Comparison of ENCODE assay signal across 8 mouse cellular contexts in the genomic region with DNA sequence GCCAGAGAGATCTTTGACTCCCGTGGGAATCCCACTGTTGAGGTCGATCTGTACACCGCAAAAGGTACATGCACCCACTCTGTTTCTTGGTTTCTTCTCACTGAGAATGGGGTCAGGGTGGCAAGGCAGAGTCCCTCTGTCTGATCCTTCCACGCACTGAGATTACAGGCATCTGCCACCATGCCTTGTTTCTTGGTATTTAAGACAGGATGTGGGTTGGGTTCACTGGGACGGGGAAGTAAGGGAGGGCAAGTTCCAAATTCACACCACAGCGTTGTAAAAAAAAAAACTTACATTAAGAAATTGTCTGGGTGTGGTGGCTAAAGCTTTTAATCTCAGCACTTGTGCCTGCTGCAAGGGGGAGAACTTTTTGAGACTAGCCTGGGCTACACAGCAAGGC. TPM values are rescaled to one million over a fixed set of nuclear protein-coding genes. Genes with fewer than 3 reads are reported as not detected.
DNase-seq lines count a peak whose midpoint lies in the region; ATAC-seq and TF ChIP-seq lines count a peak whose summit lies in the region.

No protein-coding gene starts in this region.

- H3K4me1 ChIP-seq in G1E (ENCODE audit: insufficient read depth, low read depth, low read length): peaks cover 75% of the 10 kb centered on the region
- peaks cover 70% of the 10 kb centered on the region for H3K4me1 ChIP-seq in hindbrain, embryonic 13.5 days (replicated peaks)
- peaks cover 47% of the 10 kb centered on the region for H3K4me1 ChIP-seq in midbrain, embryonic 13.5 days (replicated peaks)

- H3K4me2 ChIP-seq in hindbrain, embryonic 13.5 days: peak overlapping the region; percentile 83
- peak overlapping the region; percentile 93 for H3K4me2 ChIP-seq in midbrain, embryonic 13.5 days (replicated peaks)

- DNase-seq in gastrocnemius, adult 2 months: no peak
- DNase-seq in gastrocnemius, postnatal 25 days: no peak
- DNase-seq in G1E (ENCODE audit: low spot score): no peak
- no peak for DNase-seq in cerebellum, adult 18-20 months
- no peak for DNase-seq in gastrocnemius, adult 8-10 months (ENCODE audit: low spot score in 2 of 2)
- DNase-seq in adrenal gland, postnatal 4 days (ENCODE audit: low spot score in 2 of 2): no peak

- intact Hi-C loops in gastrocnemius, adult 2 months (cut with DNase I): loop anchor here (10.0 kb wide), 1 partner anchor 235 kb away; the partner anchor contains the start of gene H6pd

- ATAC-seq in G1E (ENCODE audit: extremely low read depth, insufficient number of reproducible peaks, low FRiP score, poor library complexity, severe bottlenecking): no peak
- no peak for ATAC-seq in hindbrain, embryonic 13.5 days (ENCODE audit: low FRiP score)
- ATAC-seq in midbrain, embryonic 13.5 days: no peak

- peak overlapping the region; percentile 88; the same call in 1 of the 2 replicates for H3K9ac ChIP-seq in hindbrain, embryonic 13.5 days
- peak overlapping the region; percentile 90; the same call in 1 of the 2 replicates for H3K9ac ChIP-seq in midbrain, embryonic 13.5 days (replicated peaks)

- peak overlapping the region; percentile 100 for H3K27ac ChIP-seq in gastrocnemius, adult 2 months
- H3K27ac ChIP-seq in hindbrain, embryonic 13.5 days: no peak overlapping the region
- no peak overlapping the region for H3K27ac ChIP-seq in midbrain, embryonic 13.5 days

- no peaks in the 10 kb centered on the region for H3K9me3 ChIP-seq in G1E (replicated peaks)
- H3K9me3 ChIP-seq in hindbrain, embryonic 13.5 days: no peaks in the 10 kb centered on the region
- no peaks in the 10 kb centered on the region for H3K9me3 ChIP-seq in midbrain, embryonic 13.5 days

- WGBS in hindbrain, embryonic 13.5 days: 34% methylated on average over 6 of the region's 6 CpGs
- WGBS in midbrain, embryonic 13.5 days: 45% methylated on average over 6 of the region's 6 CpGs

- peak overlapping the region; percentile 74 for H3K4me3 ChIP-seq in gastrocnemius, adult 2 months
- H3K4me3 ChIP-seq in G1E (ENCODE audit: low read depth, low read length): peak overlapping the region; percentile 99
- peak overlapping the region; percentile 78 for H3K4me3 ChIP-seq in hindbrain, embryonic 13.5 days
- peak overlapping the region; percentile 85 for H3K4me3 ChIP-seq in midbrain, embryonic 13.5 days (replicated peaks)

- peaks cover 64% of the 10 kb centered on the region for H3K36me3 ChIP-seq in G1E (replicated peaks)
- peaks cover 41% of the 10 kb centered on the region for H3K36me3 ChIP-seq in hindbrain, embryonic 13.5 days
- H3K36me3 ChIP-seq in midbrain, embryonic 13.5 days: peaks cover 41% of the 10 kb centered on the region

- no peaks in the 10 kb centered on the region for H3K27me3 ChIP-seq in G1E (ENCODE audit: insufficient read depth, low read length)
- no peaks in the 10 kb centered on the region for H3K27me3 ChIP-seq in hindbrain, embryonic 13.5 days
- no peaks in the 10 kb centered on the region for H3K27me3 ChIP-seq in midbrain, embryonic 13.5 days

- TF ChIP-seq CTCF in gastrocnemius, adult 2 months (IDR thresholded peaks at IDR 0.05): no peak
- TF ChIP-seq CTCF in G1E (IDR thresholded peaks at IDR 0.05; ENCODE audit: low read depth, low read length): no peak

RNA-seq across cellular contexts. Expression of gene Eno1, which starts 3.0 kb away (rescaled TPM):
- total RNA-seq in gastrocnemius, adult 2 months (2021): 10 to 100 TPM; 68.1 to 92.0 TPM
- 100 to 1,000 TPM; 112 to 141 TPM for total RNA-seq in gastrocnemius, postnatal 25 days (2021)
- total RNA-seq in G1E (2014; fragmentation: Nextera tagmentation) (705 and 806 TPM in 2 replicates), G1E (2017) (688 and 864 TPM in 2 replicates)
- polyA plus RNA-seq in G1E (2012): 1,261 and 1,939 TPM in 2 replicates
- polyA plus RNA-seq in hindbrain, embryonic 13.5 days (2015; fragmentation: Nextera tagmentation; extraction: Ambion mirVana): 1,025 and 1,119 TPM in 2 replicates
- polyA plus RNA-seq in midbrain, embryonic 13.5 days (2015; fragmentation: Nextera tagmentation; extraction: Ambion mirVana): 945 and 955 TPM in 2 replicates
- 10 to 100 TPM; 55.0 to 77.6 (median 67.7) TPM for total RNA-seq in gastrocnemius, adult 8-10 months (2022)
- 100 to 1,000 TPM; 259 to 261 TPM for total RNA-seq in adrenal gland, postnatal 4 days (2021)

RNA-seq across cellular contexts. Expression of gene Car6, which starts 38.4 kb away (rescaled TPM):
- not detected for total RNA-seq in gastrocnemius, adult 2 months (2021)
- total RNA-seq in gastrocnemius, postnatal 25 days (2021): not detected
- total RNA-seq in G1E (2014; fragmentation: Nextera tagmentation) (not detected in 2 replicates), G1E (2017) (not detected in 2 replicates)
- polyA plus RNA-seq in G1E (2012): not detected in 2 replicates
- polyA plus RNA-seq in hindbrain, embryonic 13.5 days (2015; fragmentation: Nextera tagmentation; extraction: Ambion mirVana): not detected in 2 replicates
- polyA plus RNA-seq in midbrain, embryonic 13.5 days (2015; fragmentation: Nextera tagmentation; extraction: Ambion mirVana): not detected in 2 replicates
- total RNA-seq in gastrocnemius, adult 8-10 months (2022): not detected
- total RNA-seq in adrenal gland, postnatal 4 days (2021): not detected

RNA-seq across cellular contexts. Expression of gene Rere, which starts 41.9 kb away (rescaled TPM):
- total RNA-seq in gastrocnemius, adult 2 months (2021): 10 to 100 TPM; 71.3 to 95.7 TPM
- 10 to 100 TPM; 51.0 to 56.4 TPM for total RNA-seq in gastrocnemius, postnatal 25 days (2021)
- total RNA-seq in G1E (2014; fragmentation: Nextera tagmentation): 154 and 173 TPM in 2 replicates
- total RNA-seq in G1E (2017): 17.4 and 18.6 TPM in 2 replicates
- 329 and 361 TPM in 2 replicates for polyA plus RNA-seq in G1E (2012)
- 36.2 and 39.0 TPM in 2 replicates for polyA plus RNA-seq in hindbrain, embryonic 13.5 days (2015; fragmentation: Nextera tagmentation; extraction: Ambion mirVana)
- 42.4 and 43.6 TPM in 2 replicates for polyA plus RNA-seq in midbrain, embryonic 13.5 days (2015; fragmentation: Nextera tagmentation; extraction: Ambion mirVana)
- 10 to 100 TPM; 53.7 to 93.1 (median 66.0) TPM for total RNA-seq in gastrocnemius, adult 8-10 months (2022)
- 100 to 1,000 TPM; 150 to 160 TPM for total RNA-seq in adrenal gland, postnatal 4 days (2021)
